Mouse (Mus musculus): Measurements from ENCODE around the gene Thsd7b.
"Not testable (repeated sequence)": the region's sequence is repeated elsewhere in the genome, so short reads cannot be mapped to it uniquely, and the experiment has no call there.

Thsd7b gene

GRCm38 (mm10) chr1:129843416-129843815, 570.3 kb downstream of the Thsd7b start:
- DNase-seq (ENCODE audit: low read depth, low spot score), result no peak

GRCm38 (mm10) chr1:129850007-129850564, 577.0 kb downstream of the Thsd7b start:
- no peak for DNase-seq (ENCODE audit: low read depth, low spot score)

- no peak for DNase-seq (ENCODE audit: low read depth, low spot score)
Measured at GRCm38 (mm10) chr1:129867714-129868113, 594.6 kb downstream of the Thsd7b start.

GRCm38 (mm10) chr1:129874355-129874754, 601.3 kb downstream of the Thsd7b start:
- DNase-seq (ENCODE audit: low read depth, low spot score), result no peak

- DNase-seq (ENCODE audit: low read depth, low spot score), result no peak
Measured at GRCm38 (mm10) chr1:129887861-129888260, 614.8 kb downstream of the Thsd7b start.

GRCm38 (mm10) chr1:129898121-129898520, 625.0 kb downstream of the Thsd7b start:
- no peak for DNase-seq (ENCODE audit: low read depth, low spot score)

GRCm38 (mm10) chr1:129915484-129915883, 642.4 kb downstream of the Thsd7b start:
- no peak for DNase-seq (ENCODE audit: low read depth, low spot score)

GRCm38 (mm10) chr1:129917568-129917967, 644.5 kb downstream of the Thsd7b start:
- no peak for DNase-seq (ENCODE audit: low read depth, low spot score)

GRCm38 (mm10) chr1:129919385-129919784, 646.3 kb downstream of the Thsd7b start:
- DNase-seq (ENCODE audit: low read depth, low spot score), result no peak

- no peak for DNase-seq (ENCODE audit: low read depth, low spot score)
Measured at GRCm38 (mm10) chr1:129931003-129931402, 657.9 kb downstream of the Thsd7b start.

- no peak for DNase-seq (ENCODE audit: low read depth, low spot score)
Measured at GRCm38 (mm10) chr1:129943116-129943515, 670.0 kb downstream of the Thsd7b start.

GRCm38 (mm10) chr1:129947026-129947425, 673.9 kb downstream of the Thsd7b start:
- DNase-seq (ENCODE audit: low read depth, low spot score), result no peak

- DNase-seq (ENCODE audit: low read depth, low spot score), result no peak
Measured at GRCm38 (mm10) chr1:129955478-129955877, 682.4 kb downstream of the Thsd7b start.

- DNase-seq (ENCODE audit: low read depth, low spot score), result no peak
Measured at GRCm38 (mm10) chr1:129956625-129957024, 683.5 kb downstream of the Thsd7b start.

GRCm38 (mm10) chr1:129959352-129959751, 686.2 kb downstream of the Thsd7b start:
- DNase-seq (ENCODE audit: low read depth, low spot score), result not testable (repeated sequence)

- DNase-seq (ENCODE audit: low read depth, low spot score), result no peak
Measured at GRCm38 (mm10) chr1:129963166-129963565, 690.1 kb downstream of the Thsd7b start.

- not testable (repeated sequence) for DNase-seq (ENCODE audit: low read depth, low spot score)
Measured at GRCm38 (mm10) chr1:129989247-129989646, 716.1 kb downstream of the Thsd7b start.

GRCm38 (mm10) chr1:129990821-129991220, 717.7 kb downstream of the Thsd7b start:
- no peak for DNase-seq (ENCODE audit: low read depth, low spot score)

GRCm38 (mm10) chr1:130055012-130055411, 781.9 kb downstream of the Thsd7b start:
- no peak for DNase-seq (ENCODE audit: low read depth, low spot score)

- no peak for DNase-seq (ENCODE audit: low read depth, low spot score)
Measured at GRCm38 (mm10) chr1:130062105-130062504, 789.0 kb downstream of the Thsd7b start.

GRCm38 (mm10) chr1:130066193-130066959, 793.3 kb downstream of the Thsd7b start:
- DNase-seq (ENCODE audit: low read depth, low spot score), result no peak

GRCm38 (mm10) chr1:130083788-130084187, 810.7 kb downstream of the Thsd7b start:
- no peak for DNase-seq (ENCODE audit: low read depth, low spot score)

- no peak for DNase-seq (ENCODE audit: low read depth, low spot score)
Measured at GRCm38 (mm10) chr1:130085207-130085606, 812.1 kb downstream of the Thsd7b start.
